Mouse (Mus musculus): Measurements from ENCODE around the gene Prps1.
A peak's percentile ranks its signal among the peaks of the same experiment; 100 is the strongest.
"Not testable (repeated sequence)": the region's sequence is repeated elsewhere in the genome, so short reads cannot be mapped to it uniquely, and the experiment has no call there.

Prps1 gene

GRCm38 (mm10) chrX:140501401-140502301 is 45.2 kb downstream of the Prps1 start:
- DNase-seq (ENCODE audit: low read depth, low spot score), result no peak

GRCm38 (mm10) chrX:140503905-140504304 is 47.5 kb downstream of the Prps1 start:
- DNase-seq (ENCODE audit: low read depth, low spot score), result no peak

- DNase-seq (ENCODE audit: low read depth, low spot score), result no peak
These were observed 49.3 kb downstream of the Prps1 start for GRCm38 (mm10) chrX:140505497-140506238.

GRCm38 (mm10) chrX:140506436-140507180 is 50.2 kb downstream of the Prps1 start:
- DNase-seq (ENCODE audit: low read depth, low spot score), result no peak

GRCm38 (mm10) chrX:140507377-140507776 is 51.0 kb downstream of the Prps1 start:
- DNase-seq (ENCODE audit: low read depth, low spot score), result no peak

GRCm38 (mm10) chrX:140508791-140509190 is 52.4 kb downstream of the Prps1 start:
- DNase-seq (ENCODE audit: low read depth, low spot score), result not testable (repeated sequence)

- DNase-seq (ENCODE audit: low read depth, low spot score), result no peak
These were observed 53.4 kb downstream of the Prps1 start for GRCm38 (mm10) chrX:140509817-140510216.

- DNase-seq (ENCODE audit: low read depth, low spot score), result no peak
These were observed 54.5 kb downstream of the Prps1 start for GRCm38 (mm10) chrX:140510696-140511429.

- DNase-seq (ENCODE audit: low read depth, low spot score), result no peak
These were observed 55.6 kb downstream of the Prps1 start for GRCm38 (mm10) chrX:140511687-140512651.

- no peak for DNase-seq (ENCODE audit: low read depth, low spot score)
These were observed 57.0 kb downstream of the Prps1 start for GRCm38 (mm10) chrX:140513379-140513778.

GRCm38 (mm10) chrX:140518351-140518750 is 61.9 kb downstream of the Prps1 start:
- DNase-seq (ENCODE audit: low read depth, low spot score), result no peak

- DNase-seq (ENCODE audit: low read depth, low spot score), result peak; percentile 27
These were observed 64.0 kb downstream of the Prps1 start for GRCm38 (mm10) chrX:140520146-140521102.

- DNase-seq (ENCODE audit: low read depth, low spot score), result no peak
These were observed 65.8 kb downstream of the Prps1 start for GRCm38 (mm10) chrX:140522071-140522765.

GRCm38 (mm10) chrX:140524231-140524630 is 67.8 kb downstream of the Prps1 start:
- DNase-seq (ENCODE audit: low read depth, low spot score), result no peak
